Mouse (Mus musculus) ES-Bruce4 (cell line): ENCODE measurements around the gene Lrrc57.

Experiments used
- CTCF ChIP-seq: IDR thresholded peaks from one replicate; pipeline ENCODE4 v1.8.1; 2011; ENCODE audit warnings: low read depth, low read length
- POLR2A ChIP-seq: IDR thresholded peaks from one replicate; pipeline ENCODE4 v1.8.1; 2011; ENCODE audit warnings: low read length; ENCODE audit not compliant: insufficient read depth

DNA sequence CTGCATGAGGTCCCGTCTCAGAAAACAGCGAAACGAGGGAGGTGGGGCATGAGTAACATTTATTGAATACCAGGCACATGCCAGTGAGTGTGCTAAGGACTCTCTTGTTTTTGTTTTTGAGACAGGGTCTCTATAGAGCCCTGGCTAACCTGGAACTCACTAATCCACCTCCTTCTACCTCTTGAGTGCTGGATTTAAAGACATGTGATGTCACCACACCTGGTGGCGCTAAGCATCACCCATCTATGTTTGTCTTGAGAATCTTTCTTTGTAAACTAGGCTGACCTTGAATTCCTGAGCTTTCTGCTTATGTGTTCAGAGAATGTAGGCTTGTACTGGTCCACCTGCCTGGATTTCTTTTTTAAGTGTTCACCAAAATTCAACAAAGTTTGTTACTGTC is 31.5 kb downstream of the Lrrc57 start:
- no peak for TF ChIP-seq CTCF
- TF ChIP-seq POLR2A = no peak
